Mouse (Mus musculus) hindbrain, embryonic 14.5 days (tissue): ENCODE measurements around the gene Lrrc36. TPM values are rescaled to one million over a fixed set of nuclear protein-coding genes. Genes with fewer than 3 reads are reported as not detected.

Experiments
- ATAC-seq: fragments of 200-750 bp; cut with Nextera tagmentation; 2 replicates; pipeline ENCODE4 v1.8.0; 2017; ENCODE audit warnings: moderate number of reproducible peaks, mild to moderate bottlenecking, moderate TSS enrichment, moderate library complexity; ENCODE audit not compliant: low FRiP score
- DNase-seq: peaks from one replicate; pipeline ENCODE4 v3.0.0-alpha.2; 2015; ENCODE audit warnings: low spot score
- H3K27ac ChIP-seq: fragments of 300-500 bp; sonication (generic); 2 replicates; pipeline ENCODE4 v1.5.1; 2014; ENCODE audit warnings: mild to moderate bottlenecking, moderate library complexity
- H3K27me3 ChIP-seq: fragments of 300-500 bp; sonication (generic); 2 replicates; pipeline ENCODE4 v1.6.1; 2014; ENCODE audit warnings: mild to moderate bottlenecking, low read length, mixed read lengths; ENCODE audit not compliant: control insufficient read depth, insufficient read depth
- H3K36me3 ChIP-seq: fragments of 300-500 bp; sonication (generic); replicated peaks from 2 replicates; pipeline ENCODE4 v1.6.1; 2014; ENCODE audit not compliant: control insufficient read depth, insufficient read depth
- H3K4me1 ChIP-seq: fragments of 300-500 bp; sonication (generic); replicated peaks from 2 replicates; pipeline ENCODE4 v1.6.1; 2014; ENCODE audit warnings: antibody characterized with exemption, low read length, mixed read lengths; ENCODE audit not compliant: control insufficient read depth, insufficient read depth
- H3K4me2 ChIP-seq: fragments of 300-500 bp; sonication (generic); replicated peaks from 2 replicates; pipeline ENCODE4 v1.6.1; 2014; ENCODE audit warnings: mild to moderate bottlenecking, moderate library complexity
- H3K4me3 ChIP-seq: fragments of 300-500 bp; sonication (generic); replicated peaks from 2 replicates; pipeline ENCODE4 v1.5.1; 2014; ENCODE audit warnings: mild to moderate bottlenecking, low read length
- H3K9ac ChIP-seq: fragments of 300-500 bp; sonication (generic); 2 replicates; pipeline ENCODE4 v1.6.1; 2014
- H3K9me3 ChIP-seq: fragments of 300-500 bp; sonication (generic); 2 replicates; pipeline ENCODE4 v1.6.1; 2016; ENCODE audit warnings: low read length; ENCODE audit not compliant: control insufficient read depth
- WGBS: fragments of 180-500 bp; shearing (Covaris S2); extraction: QIAGEN DNeasy Blood & Tissue Kit; methylation state at CpG from one replicate; pipeline ENCODE4 v1.1.7; 2014; 5-methylcytosine and 5-hydroxymethylcytosine counted together
- polyA plus RNA-seq: library from polyadenylated mRNA; unstranded; fragments of >200 nt; fragmentation: Nextera tagmentation; extraction: Ambion mirVana; gene quantifications from 2 replicates; pipeline ENCODE4 v1.2.1, GENCODE M21; 2014

Gene Lrrc36
- polyA plus RNA-seq, 1 experiment from 2014 or later, result 0.44 TPM

DNA sequence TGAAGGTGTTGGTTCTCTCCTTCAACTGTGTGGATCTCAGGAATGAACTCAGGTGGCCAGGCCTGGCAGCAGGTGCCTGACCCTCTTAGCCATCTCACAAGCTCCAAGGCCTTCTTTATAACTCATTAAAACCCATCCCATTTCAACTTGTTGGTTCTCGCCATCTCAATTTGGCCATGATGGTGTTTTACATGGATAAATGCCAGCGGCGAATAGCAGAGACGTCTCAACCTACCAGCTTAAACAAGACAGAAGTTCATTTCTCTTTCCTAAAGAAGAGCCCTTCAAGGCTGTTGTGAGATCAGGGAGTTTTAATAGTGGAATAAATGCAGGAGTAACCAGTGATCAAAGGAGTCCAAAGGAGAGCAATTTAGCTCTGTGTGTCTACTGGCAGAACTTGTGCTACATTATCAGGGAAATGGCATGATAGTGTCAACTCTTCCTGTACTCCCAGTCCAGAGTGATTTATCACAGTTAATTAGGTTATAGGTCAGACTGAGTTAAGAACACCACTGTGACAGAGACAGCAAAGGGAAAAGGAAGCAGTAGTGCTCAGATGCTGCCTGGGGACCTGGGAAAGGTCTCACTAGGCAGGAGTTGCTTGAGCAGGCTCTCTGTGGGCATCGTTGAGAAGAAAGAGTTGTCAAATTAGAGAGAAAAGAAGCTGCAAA lies 23.8 kb downstream of the Lrrc36 start:
- DNase-seq, result no peak
- ATAC-seq, result no peak

GRCm38 (mm10) chr8:105438865-105439264 lies 25.5 kb downstream of the Lrrc36 start:
- H3K36me3 ChIP-seq, result no peaks in the 10 kb centered on the region
- H3K9ac ChIP-seq, result no peak overlapping the region
- H3K4me3 ChIP-seq, result no peak overlapping the region
- ATAC-seq (no peak), DNase-seq (no peak)
- no peaks in the 10 kb centered on the region for H3K27me3 ChIP-seq
- no peak overlapping the region for H3K27ac ChIP-seq
- H3K4me1 ChIP-seq, result no peaks in the 10 kb centered on the region
- 36% methylated on average over 5 of the region's 5 CpGs for WGBS
- H3K9me3 ChIP-seq, result no peaks in the 10 kb centered on the region
- H3K4me2 ChIP-seq, result no peak overlapping the region

More for the DNA sequence above, 23.8 kb downstream of the Lrrc36 start:
- H3K27ac ChIP-seq, result no peak overlapping the region
- H3K27me3 ChIP-seq, result no peaks in the 10 kb centered on the region
- WGBS, result 86% methylated on average over 5 of the region's 5 CpGs
- H3K4me1 ChIP-seq, result peaks cover 12% of the 10 kb centered on the region
- no peak overlapping the region for H3K9ac ChIP-seq
- no peaks in the 10 kb centered on the region for H3K36me3 ChIP-seq
- H3K4me2 ChIP-seq, result no peak overlapping the region
- no peaks in the 10 kb centered on the region for H3K9me3 ChIP-seq
- H3K4me3 ChIP-seq, result no peak overlapping the region

- Histone ChIP-seq H3K9me3 (no peaks in the 10 kb centered on the region), H3K4me2 (no peak overlapping the region), H3K4me3 (no peak overlapping the region), H3K36me3 (no peaks in the 10 kb centered on the region), H3K27me3 (no peaks in the 10 kb centered on the region), H3K4me1 (peaks cover 11% of the 10 kb centered on the region), H3K27ac (no peak overlapping the region), H3K9ac (no peak overlapping the region)
- 11% methylated on average over 6 of the region's 6 CpGs for WGBS
- DNase-seq, result peak; percentile 64
- ATAC-seq, result no peak
These were observed 28.1 kb downstream of the Lrrc36 start for GRCm38 (mm10) chr8:105441433-105441832.

DNA sequence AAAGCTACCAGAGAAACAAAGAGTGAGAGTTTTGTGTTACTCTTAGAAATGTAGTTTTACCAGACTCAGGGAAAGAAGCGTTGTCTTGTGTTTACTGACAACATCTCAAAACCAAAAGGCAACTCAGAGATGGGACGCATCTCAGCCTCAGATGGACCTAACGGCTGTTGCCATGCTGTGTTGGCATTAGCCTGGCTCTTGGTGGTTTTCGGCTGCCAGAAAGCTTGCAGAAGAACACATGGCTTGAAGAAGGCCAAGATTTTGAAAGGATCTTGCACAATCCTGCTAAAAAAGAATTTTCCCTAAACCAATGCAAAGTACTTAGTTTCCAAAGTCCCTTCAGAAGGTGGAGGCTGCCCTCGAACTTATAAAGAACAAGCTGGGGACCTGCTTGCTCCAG lies 29.3 kb downstream of the Lrrc36 start:
- no peak for DNase-seq
- H3K27me3 ChIP-seq, result no peaks in the 10 kb centered on the region
- no peak for ATAC-seq
- H3K4me3 ChIP-seq, result no peak overlapping the region
- no peaks in the 10 kb centered on the region for H3K36me3 ChIP-seq
- no peak overlapping the region for H3K4me2 ChIP-seq
- no peaks in the 10 kb centered on the region for H3K9me3 ChIP-seq
- no peak overlapping the region for H3K27ac ChIP-seq
- peaks cover 12% of the 10 kb centered on the region for H3K4me1 ChIP-seq
- no peak overlapping the region for H3K9ac ChIP-seq
- 91% methylated on average over 5 of the region's 5 CpGs for WGBS

- Histone ChIP-seq H3K9ac (no peak overlapping the region), H3K36me3 (no peaks in the 10 kb centered on the region), H3K4me3 (no peak overlapping the region), H3K4me2 (peak overlapping the region; percentile 18), H3K4me1 (peaks cover 12% of the 10 kb centered on the region), H3K9me3 (no peaks in the 10 kb centered on the region), H3K27me3 (no peaks in the 10 kb centered on the region), H3K27ac (peak overlapping the region; percentile 73)
- ATAC-seq (peak; percentile 83; the same call in 1 of the 2 replicates), DNase-seq (peak; percentile 64)
- 7% methylated on average over 11 of the region's 11 CpGs for WGBS
These were observed 32.1 kb downstream of the Lrrc36 start for GRCm38 (mm10) chr8:105445296-105446126.

DNA sequence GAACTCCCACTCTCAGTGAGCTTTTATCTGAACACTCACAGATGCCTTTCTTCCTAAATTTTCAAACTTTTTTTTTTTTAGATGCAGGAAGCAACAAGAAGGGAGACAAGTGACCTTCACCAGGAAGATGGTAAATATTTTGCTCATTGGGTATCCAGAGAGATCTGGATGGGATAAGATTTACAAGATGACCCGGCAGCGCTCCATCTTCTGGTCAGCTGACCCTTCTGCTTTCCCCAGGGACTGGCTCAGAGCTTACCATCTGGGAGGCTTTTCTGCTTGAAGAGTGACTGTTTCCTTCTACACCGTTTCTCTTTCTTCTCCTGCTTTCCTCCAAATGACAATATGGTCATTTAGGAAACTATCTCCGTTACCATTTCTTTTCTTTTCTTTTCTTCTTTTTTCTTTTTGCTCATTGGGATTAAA lies 32.8 kb downstream of the Lrrc36 start:
- Histone ChIP-seq H3K9ac (no peak overlapping the region), H3K4me3 (no peak overlapping the region), H3K27ac (peak overlapping the region; percentile 73), H3K4me1 (peaks cover 12% of the 10 kb centered on the region), H3K4me2 (peak overlapping the region; percentile 18), H3K9me3 (no peaks in the 10 kb centered on the region), H3K36me3 (no peaks in the 10 kb centered on the region), H3K27me3 (no peaks in the 10 kb centered on the region)
- 0 out of 2 replicates have a peak, but pooled peaks have one; percentile 62 for ATAC-seq
- DNase-seq, result peak; percentile 58
- WGBS, result 7% methylated on average over 4 of the region's 4 CpGs

DNA sequence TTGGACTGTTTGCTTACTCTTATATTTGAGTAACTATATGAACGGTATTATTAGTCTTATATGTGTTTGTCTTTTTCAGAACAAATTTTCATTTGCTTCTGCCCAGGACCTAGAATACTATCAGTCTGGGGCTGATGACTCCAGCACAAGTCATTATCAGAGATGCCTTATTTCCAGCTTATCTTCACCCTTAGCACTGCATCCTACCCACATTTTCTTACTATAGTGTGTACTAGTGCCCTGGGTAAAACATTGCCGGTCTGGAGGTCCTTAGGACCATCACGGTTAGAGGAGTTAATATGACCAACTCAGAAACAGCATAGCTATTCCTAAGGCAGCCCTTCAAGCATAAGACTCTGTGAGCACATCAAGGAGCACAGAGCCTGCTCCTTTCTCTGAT lies 34.8 kb downstream of the Lrrc36 start:
- Histone ChIP-seq H3K27me3 (no peaks in the 10 kb centered on the region), H3K9me3 (no peaks in the 10 kb centered on the region), H3K4me3 (no peak overlapping the region), H3K4me1 (peaks cover 20% of the 10 kb centered on the region), H3K27ac (no peak overlapping the region), H3K4me2 (no peak overlapping the region), H3K9ac (no peak overlapping the region), H3K36me3 (no peaks in the 10 kb centered on the region)
- 93% methylated on average over 3 of the region's 3 CpGs for WGBS
- ATAC-seq, result no peak
- no peak for DNase-seq

- peaks cover 20% of the 10 kb centered on the region for H3K4me1 ChIP-seq
- no peak for ATAC-seq
- no peaks in the 10 kb centered on the region for H3K9me3 ChIP-seq
- no peak overlapping the region for H3K4me2 ChIP-seq
- no peak overlapping the region for H3K9ac ChIP-seq
- no peak for DNase-seq
- no peak overlapping the region for H3K27ac ChIP-seq
- H3K4me3 ChIP-seq, result no peak overlapping the region
- H3K36me3 ChIP-seq, result no peaks in the 10 kb centered on the region
- H3K27me3 ChIP-seq, result no peaks in the 10 kb centered on the region
- 93% methylated on average over 5 of the region's 5 CpGs for WGBS
These were observed 35.2 kb downstream of the Lrrc36 start for GRCm38 (mm10) chr8:105448596-105448995.

DNA sequence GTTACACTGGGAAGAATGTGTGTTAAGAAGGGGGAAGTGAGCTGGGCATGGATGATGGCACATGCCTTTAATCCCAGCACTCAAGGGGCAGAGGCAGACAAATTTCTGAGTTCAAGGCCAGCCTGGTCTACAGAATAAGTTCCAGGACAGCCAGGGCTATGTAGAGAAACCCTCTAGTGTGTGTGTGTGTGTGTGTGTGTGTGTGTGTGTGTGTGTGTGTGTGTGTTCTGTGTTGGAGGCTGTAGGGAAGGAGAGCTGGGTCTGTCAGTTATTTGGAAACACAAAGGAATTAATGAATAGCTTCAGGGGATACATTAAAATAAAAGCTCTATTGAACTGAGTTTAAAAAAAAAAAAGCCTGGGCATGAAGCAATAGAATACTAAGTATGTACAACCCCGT lies 37.6 kb downstream of the Lrrc36 start:
- no peak for ATAC-seq
- DNase-seq, result no peak
- WGBS, result 17% methylated on average over 1 of the region's 1 CpGs
- Histone ChIP-seq H3K36me3 (no peaks in the 10 kb centered on the region), H3K4me2 (no peak overlapping the region), H3K4me3 (no peak overlapping the region), H3K4me1 (peaks cover 14% of the 10 kb centered on the region), H3K27me3 (no peaks in the 10 kb centered on the region), H3K9me3 (no peaks in the 10 kb centered on the region), H3K9ac (no peak overlapping the region), H3K27ac (no peak overlapping the region)
